In the genomic region with DNA sequence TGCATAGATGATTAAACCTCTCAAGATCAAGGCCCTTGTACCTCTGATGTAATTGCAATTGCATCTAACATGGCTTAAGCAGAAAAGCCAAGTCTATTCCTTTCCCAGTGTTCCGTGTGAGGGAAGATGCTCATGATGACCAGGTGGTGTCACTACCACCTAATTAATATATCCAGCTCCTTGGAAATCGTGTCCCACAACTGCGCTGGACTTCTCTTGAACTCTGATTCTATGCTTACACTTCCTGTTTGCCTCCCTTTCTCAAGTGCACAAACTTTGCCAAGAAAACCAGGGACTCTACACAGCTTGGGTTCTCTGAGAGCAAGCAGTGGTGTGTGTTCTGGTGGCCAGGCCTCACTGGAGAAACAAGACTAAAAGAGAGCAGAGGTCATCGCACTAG, we compare ENCODE assay signal across 10 mouse cellular contexts. TPM values are rescaled to one million over a fixed set of nuclear protein-coding genes. Genes with fewer than 3 reads are reported as not detected.
DNase-seq lines count a peak whose midpoint lies in the region; ATAC-seq and TF ChIP-seq lines count a peak whose summit lies in the region.
"Had no signal": no experiment of that assay in that cellular context is flagged by ENCODE, and none has a peak within 500 bp of the region (broad histone marks: within the 10 kb centered on the region; RNA-seq: fewer than 3 reads in every experiment).

No protein-coding gene starts in this region.

- no peak overlapping the region for H3K9ac ChIP-seq in forebrain, embryonic 14.5 days (ENCODE audit: low read length)
- H3K9ac ChIP-seq in forebrain, embryonic 12.5 days, result no peak overlapping the region
- H3K9ac ChIP-seq in lung, postnatal 0 days (replicated peaks; ENCODE audit: low read depth), result no peak overlapping the region
- H3K9ac ChIP-seq: liver, embryonic 15.5 days had no signal

- H3K27me3 ChIP-seq in forebrain, embryonic 14.5 days (replicated peaks; ENCODE audit: control insufficient read depth, insufficient read depth, low read length), result no peaks in the 10 kb centered on the region
- no peaks in the 10 kb centered on the region for H3K27me3 ChIP-seq in forebrain, embryonic 12.5 days
- H3K27me3 ChIP-seq in lung, postnatal 0 days (replicated peaks; ENCODE audit: insufficient read depth, low read length), result no peaks in the 10 kb centered on the region
- H3K27me3 ChIP-seq: liver, embryonic 15.5 days had no signal

- no peaks in the 10 kb centered on the region for H3K36me3 ChIP-seq in forebrain, embryonic 14.5 days (ENCODE audit: control insufficient read depth, insufficient read depth, low read length)
- no peaks in the 10 kb centered on the region for H3K36me3 ChIP-seq in forebrain, embryonic 12.5 days (replicated peaks)
- H3K36me3 ChIP-seq in lung, postnatal 0 days (ENCODE audit: insufficient read depth, low read length), result no peaks in the 10 kb centered on the region
- H3K36me3 ChIP-seq: liver, embryonic 15.5 days had no signal

- H3K4me2 ChIP-seq in forebrain, embryonic 14.5 days (ENCODE audit: low read length), result no peak overlapping the region
- H3K4me2 ChIP-seq in forebrain, embryonic 12.5 days, result no peak overlapping the region
- H3K4me2 ChIP-seq in lung, postnatal 0 days (replicated peaks; ENCODE audit: low read depth, low read length), result no peak overlapping the region
- H3K4me2 ChIP-seq: liver, embryonic 15.5 days had no signal

- H3K9me3 ChIP-seq in forebrain, embryonic 14.5 days (replicated peaks; ENCODE audit: control insufficient read depth, low read length), result no peaks in the 10 kb centered on the region
- no peaks in the 10 kb centered on the region for H3K9me3 ChIP-seq in forebrain, embryonic 12.5 days
- no peaks in the 10 kb centered on the region for H3K9me3 ChIP-seq in lung, postnatal 0 days (ENCODE audit: low read length)
- H3K9me3 ChIP-seq: liver, embryonic 15.5 days had no signal

- no peak overlapping the region for H3K4me3 ChIP-seq in forebrain, embryonic 14.5 days (ENCODE audit: low read depth, low read length)
- no peak overlapping the region for H3K4me3 ChIP-seq in forebrain, embryonic 12.5 days (replicated peaks)
- no peak overlapping the region for H3K4me3 ChIP-seq in lung, postnatal 0 days (ENCODE audit: low read depth, low read length)
- H3K4me3 ChIP-seq: erythroblast, embryonic 14.5 days; liver, embryonic 15.5 days had no signal

- peak; percentile 68 for DNase-seq in forebrain, embryonic 14.5 days (ENCODE audit: low spot score)
- peak; percentile 30 for DNase-seq in right cerebral cortex, adult 18-20 months
- DNase-seq in right cerebral cortex, postnatal 4 days, result no peak
- DNase-seq in heart, postnatal 4 days, result peak; percentile 27
- DNase-seq in lung, postnatal 0 days (ENCODE audit: low spot score), result peak; percentile 85
- no peak for DNase-seq in spleen, postnatal 14 days (ENCODE audit: low spot score in 2 of 2)

- no peaks in the 10 kb centered on the region for H3K4me1 ChIP-seq in forebrain, embryonic 14.5 days (ENCODE audit: control insufficient read depth, insufficient read depth, low read length)
- 0 out of 2 replicates have a peak, but pooled peaks cover 3% of the 10 kb centered on the region for H3K4me1 ChIP-seq in forebrain, embryonic 12.5 days
- H3K4me1 ChIP-seq in lung, postnatal 0 days (ENCODE audit: insufficient read depth, low read depth, low read length), result no peaks in the 10 kb centered on the region
- H3K4me1 ChIP-seq: liver, embryonic 15.5 days had no signal

- TF ChIP-seq CTCF in lung, postnatal 0 days (IDR thresholded peaks at IDR 0.05), result peak; percentile 76

- ATAC-seq in forebrain, embryonic 14.5 days, result 0 out of 2 replicates have a peak, but pooled peaks have one; percentile 46
- ATAC-seq in forebrain, embryonic 12.5 days (ENCODE audit: low FRiP score), result no peak
- peak; percentile 82 for ATAC-seq in lung, postnatal 0 days
- ATAC-seq in activated CD4-positive, CD25-positive, alpha-beta regulatory T cell, adult 4 months, result no peak

- TF ChIP-seq EP300 in lung, postnatal 0 days (IDR thresholded peaks at IDR 0.05), result no peak

- WGBS in forebrain, embryonic 14.5 days, result 42% methylated on average over 4 of the region's 4 CpGs
- 37% methylated on average over 4 of the region's 4 CpGs for WGBS in forebrain, embryonic 12.5 days
- WGBS in lung, postnatal 0 days, result 25% methylated on average over 4 of the region's 4 CpGs

- no peak overlapping the region for H3K27ac ChIP-seq in forebrain, embryonic 14.5 days (ENCODE audit: low read depth, low read length)
- H3K27ac ChIP-seq in forebrain, embryonic 12.5 days, result no peak overlapping the region
- no peak overlapping the region for H3K27ac ChIP-seq in lung, postnatal 0 days (ENCODE audit: low read length)
- H3K27ac ChIP-seq: liver, embryonic 15.5 days had no signal

RNA-seq across cellular contexts. Expression of a gene that starts 58.0 kb away (rescaled TPM):
- polyA plus RNA-seq in forebrain, embryonic 14.5 days (2014; fragmentation: Nextera tagmentation; extraction: Ambion mirVana), result 9.3 and 13.6 TPM in 2 replicates
- polyA plus RNA-seq in forebrain, embryonic 12.5 days (2016; fragmentation: Nextera tagmentation; extraction: Ambion mirVana), result 2.4 and 2.8 TPM in 2 replicates
- total RNA-seq in heart, postnatal 4 days (2021), result 1 to 10 TPM; 1.7 to 1.9 TPM
- polyA plus RNA-seq in lung, postnatal 0 days (2015; fragmentation: Nextera tagmentation; extraction: Ambion mirVana), result 13.0 and 13.2 TPM in 2 replicates
- polyA plus RNA-seq in activated CD4-positive, CD25-positive, alpha-beta regulatory T cell, adult 4 months (2017; shearing (Covaris generic)), result not detected
- polyA plus RNA-seq: erythroblast, embryonic 14.5 days had no signal

Comparison
In these comparisons a context has a peak if more than half of its experiments do, and no peak if none do; other contexts are left out.
1. ATAC-seq: peak in forebrain, embryonic 14.5 days (single experiment) and lung, postnatal 0 days (single experiment); none in forebrain, embryonic 12.5 days (single experiment) and activated CD4-positive, CD25-positive, alpha-beta regulatory T cell, adult 4 months (single experiment).
2. DNase-seq: peak in forebrain, embryonic 14.5 days (single experiment), right cerebral cortex, adult 18-20 months (single experiment), heart, postnatal 4 days (single experiment) and lung, postnatal 0 days (single experiment); none in right cerebral cortex, postnatal 4 days (single experiment) and spleen, postnatal 14 days (0 of 2).